Mouse (Mus musculus) hindbrain, embryonic 12.5 days (tissue): Measurements from ENCODE around the gene Acad9. TPM values are rescaled to one million over a fixed set of nuclear protein-coding genes. Genes with fewer than 3 reads are reported as not detected.

Experiments
- ATAC-seq: fragments of 200-750 bp; cut with Nextera tagmentation; 2 replicates; pipeline ENCODE4 v1.8.0; 2017; ENCODE audit warnings: moderate TSS enrichment; ENCODE audit not compliant: low FRiP score
- H3K27ac ChIP-seq: fragments of 300-500 bp; sonication (generic); 2 replicates; pipeline ENCODE4 v1.5.1; 2016; ENCODE audit warnings: mild to moderate bottlenecking
- H3K27me3 ChIP-seq: fragments of 300-500 bp; sonication (generic); 2 replicates; pipeline ENCODE4 v1.6.1; 2016; ENCODE audit warnings: mild to moderate bottlenecking
- H3K36me3 ChIP-seq: fragments of 300-500 bp; sonication (generic); 2 replicates; pipeline ENCODE4 v1.6.1; 2016; ENCODE audit warnings: mild to moderate bottlenecking
- H3K4me1 ChIP-seq: fragments of 300-500 bp; sonication (generic); 2 replicates; pipeline ENCODE4 v1.6.1; 2016
- H3K4me2 ChIP-seq: fragments of 300-500 bp; sonication (generic); replicated peaks from 2 replicates; pipeline ENCODE4 v1.6.1; 2016; ENCODE audit warnings: mild to moderate bottlenecking
- H3K4me3 ChIP-seq: fragments of 300-500 bp; sonication (generic); 2 replicates; pipeline ENCODE4 v1.5.1; 2016; ENCODE audit warnings: mild to moderate bottlenecking
- H3K9ac ChIP-seq: fragments of 300-500 bp; sonication (generic); 2 replicates; pipeline ENCODE4 v1.6.1; 2016; ENCODE audit warnings: mild to moderate bottlenecking, moderate library complexity
- H3K9me3 ChIP-seq: fragments of 300-500 bp; sonication (generic); replicated peaks from 2 replicates; pipeline ENCODE4 v1.6.1; 2016; ENCODE audit warnings: mild to moderate bottlenecking
- WGBS: fragments of 180-500 bp; shearing (Covaris S2); methylation state at CpG from one replicate; pipeline ENCODE4 v1.1.7; 2016; 5-methylcytosine and 5-hydroxymethylcytosine counted together
- polyA plus RNA-seq: library from polyadenylated mRNA; unstranded; fragments of >200 nt; fragmentation: Nextera tagmentation; extraction: Ambion mirVana; gene quantifications from 2 replicates; pipeline ENCODE4 v1.2.1, GENCODE M21; 2016

The Acad9 gene
- polyA plus RNA-seq, 1 experiment from 2014 or later = 91.0 TPM

- ATAC-seq = no peak
- Histone ChIP-seq H3K27ac (no peak overlapping the region), H3K4me1 (peaks cover 14% of the 10 kb centered on the region), H3K4me2 (no peak overlapping the region), H3K4me3 (no peak overlapping the region), H3K36me3 (peaks cover 33% of the 10 kb centered on the region), H3K27me3 (no peaks in the 10 kb centered on the region), H3K9me3 (no peaks in the 10 kb centered on the region), H3K9ac (no peak overlapping the region)
- 96% methylated on average over 4 of the region's 4 CpGs for WGBS
Measured at GRCm38 (mm10) chr3:36070436-36070835, 4.7 kb downstream of the Acad9 start.

DNA sequence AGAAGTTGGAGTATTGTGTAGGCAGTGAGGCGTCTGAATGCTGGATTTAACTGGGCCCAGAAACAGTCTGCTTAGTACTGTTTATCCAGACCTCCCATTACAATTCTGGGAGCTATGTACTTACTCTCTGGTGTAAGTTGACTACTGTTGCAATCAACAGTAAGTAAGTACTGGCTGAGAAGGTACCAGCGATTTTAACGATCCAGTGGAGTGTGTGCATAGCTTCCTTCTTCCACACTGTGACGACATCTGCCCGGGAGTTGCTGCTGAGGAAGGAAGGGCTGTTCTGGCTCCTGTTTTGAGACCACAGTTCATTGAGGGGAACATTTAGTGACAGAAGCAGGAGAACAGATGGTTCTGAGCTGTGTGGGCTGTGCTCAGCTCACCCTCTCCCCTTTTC is 5.3 kb downstream of the Acad9 start:
- ATAC-seq = no peak
- 93% methylated on average over 5 of the region's 5 CpGs for WGBS
- no peaks in the 10 kb centered on the region for H3K27me3 ChIP-seq
- no peaks in the 10 kb centered on the region for H3K9me3 ChIP-seq
- peaks cover 14% of the 10 kb centered on the region for H3K4me1 ChIP-seq
- no peak overlapping the region for H3K9ac ChIP-seq
- no peak overlapping the region for H3K4me2 ChIP-seq
- H3K4me3 ChIP-seq = no peak overlapping the region
- H3K27ac ChIP-seq = no peak overlapping the region
- peaks cover 39% of the 10 kb centered on the region for H3K36me3 ChIP-seq

DNA sequence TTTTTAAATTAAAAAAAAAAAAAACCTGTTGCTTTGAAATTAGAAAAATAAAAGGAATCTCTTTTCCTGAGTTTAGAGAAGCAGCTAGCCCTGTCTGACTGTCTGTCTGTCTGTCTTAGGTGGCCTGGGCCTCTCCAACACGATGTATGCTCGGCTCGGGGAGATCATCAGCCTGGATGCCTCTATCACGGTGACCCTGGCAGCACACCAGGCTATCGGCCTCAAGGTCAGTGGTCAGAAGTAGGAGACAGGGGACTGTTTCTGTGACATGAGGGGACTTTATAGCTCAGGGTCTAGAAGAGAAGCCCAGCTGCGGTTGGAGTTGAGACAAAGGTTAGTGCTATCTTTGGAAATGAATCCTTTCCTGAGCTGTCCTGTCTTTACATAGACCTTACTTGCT is 8.5 kb downstream of the Acad9 start:
- H3K27me3 ChIP-seq = no peaks in the 10 kb centered on the region
- no peak overlapping the region for H3K9ac ChIP-seq
- no peaks in the 10 kb centered on the region for H3K9me3 ChIP-seq
- no peak overlapping the region for H3K4me2 ChIP-seq
- no peak overlapping the region for H3K27ac ChIP-seq
- H3K4me3 ChIP-seq = no peak overlapping the region
- no peaks in the 10 kb centered on the region for H3K4me1 ChIP-seq
- ATAC-seq = no peak
- 90% methylated on average over 6 of the region's 6 CpGs for WGBS
- peaks cover 70% of the 10 kb centered on the region for H3K36me3 ChIP-seq

- H3K27ac ChIP-seq = no peak overlapping the region
- H3K36me3 ChIP-seq = peaks cover 75% of the 10 kb centered on the region
- WGBS = 96% methylated on average over 6 of the region's 6 CpGs
- H3K4me3 ChIP-seq = no peak overlapping the region
- no peak overlapping the region for H3K9ac ChIP-seq
- H3K9me3 ChIP-seq = no peaks in the 10 kb centered on the region
- H3K27me3 ChIP-seq = no peaks in the 10 kb centered on the region
- no peaks in the 10 kb centered on the region for H3K4me1 ChIP-seq
- no peak for ATAC-seq
- H3K4me2 ChIP-seq = no peak overlapping the region
Measured at GRCm38 (mm10) chr3:36075466-36075865, 9.7 kb downstream of the Acad9 start.

GRCm38 (mm10) chr3:36077386-36077785 is 11.6 kb downstream of the Acad9 start:
- Histone ChIP-seq H3K27me3 (no peaks in the 10 kb centered on the region), H3K4me3 (no peak overlapping the region), H3K9ac (no peak overlapping the region), H3K9me3 (no peaks in the 10 kb centered on the region), H3K4me2 (no peak overlapping the region), H3K4me1 (no peaks in the 10 kb centered on the region), H3K36me3 (peaks cover 84% of the 10 kb centered on the region), H3K27ac (no peak overlapping the region)
- WGBS = 93% methylated on average over 3 of the region's 3 CpGs
- ATAC-seq = no peak

GRCm38 (mm10) chr3:36079886-36080285 is 14.1 kb downstream of the Acad9 start:
- Histone ChIP-seq H3K4me2 (no peak overlapping the region), H3K27me3 (no peaks in the 10 kb centered on the region), H3K9ac (no peak overlapping the region), H3K4me1 (no peaks in the 10 kb centered on the region), H3K36me3 (peaks cover 91% of the 10 kb centered on the region), H3K4me3 (no peak overlapping the region), H3K9me3 (no peaks in the 10 kb centered on the region), H3K27ac (no peak overlapping the region)
- 88% methylated on average over 5 of the region's 5 CpGs for WGBS
- no peak for ATAC-seq

DNA sequence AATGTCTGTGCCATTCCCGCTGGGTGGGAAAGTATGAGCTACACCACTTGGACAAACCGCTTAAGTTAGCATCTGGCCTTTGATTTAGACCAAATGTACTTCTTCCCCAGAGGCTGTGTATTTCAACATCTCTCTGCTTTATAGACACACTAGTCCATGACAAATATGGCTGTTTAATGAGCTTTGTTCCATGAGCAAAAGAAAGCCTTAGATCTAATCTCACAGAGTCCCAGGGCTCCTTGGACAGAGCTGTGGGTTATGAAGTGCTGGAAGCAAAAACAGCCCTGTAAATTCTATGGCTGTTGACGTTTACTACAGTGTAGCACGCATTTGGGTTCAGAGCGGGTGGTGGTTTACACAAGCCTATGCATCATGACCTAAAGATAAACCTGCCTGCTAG is 15.0 kb downstream of the Acad9 start:
- WGBS = 96% methylated on average over 5 of the region's 5 CpGs
- H3K4me3 ChIP-seq = no peak overlapping the region

DNA sequence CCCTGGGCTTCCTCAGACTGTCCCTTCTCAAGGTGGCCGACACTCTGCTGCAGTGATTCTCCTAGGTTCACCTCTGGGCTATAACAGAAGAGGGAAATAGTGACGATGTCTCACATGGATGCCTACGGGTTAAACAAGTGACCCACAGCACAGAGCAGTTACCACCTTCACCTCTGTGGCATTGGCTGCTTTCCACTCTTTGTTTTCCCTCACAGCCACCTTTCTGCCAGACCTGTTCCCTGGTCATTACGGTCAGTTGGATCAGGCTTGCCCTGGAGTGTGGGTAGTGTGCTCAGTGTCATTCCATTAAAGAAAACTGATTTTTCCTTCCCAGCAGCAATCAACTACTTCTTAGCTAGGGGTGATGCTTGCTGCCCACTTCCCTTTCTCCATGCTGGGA is 17.1 kb downstream of the Acad9 start:
- Histone ChIP-seq H3K36me3 (peaks cover 92% of the 10 kb centered on the region), H3K4me3 (no peak overlapping the region), H3K4me1 (no peaks in the 10 kb centered on the region), H3K4me2 (no peak overlapping the region), H3K9ac (no peak overlapping the region), H3K27me3 (no peaks in the 10 kb centered on the region), H3K27ac (no peak overlapping the region), H3K9me3 (no peaks in the 10 kb centered on the region)
- ATAC-seq = no peak
- 93% methylated on average over 4 of the region's 4 CpGs for WGBS

More for the DNA sequence above, 15.0 kb downstream of the Acad9 start:
- Histone ChIP-seq H3K4me1 (no peaks in the 10 kb centered on the region), H3K27me3 (no peaks in the 10 kb centered on the region), H3K4me2 (no peak overlapping the region), H3K36me3 (peaks cover 91% of the 10 kb centered on the region), H3K9ac (no peak overlapping the region), H3K27ac (no peak overlapping the region), H3K9me3 (no peaks in the 10 kb centered on the region)
- no peak for ATAC-seq

DNA sequence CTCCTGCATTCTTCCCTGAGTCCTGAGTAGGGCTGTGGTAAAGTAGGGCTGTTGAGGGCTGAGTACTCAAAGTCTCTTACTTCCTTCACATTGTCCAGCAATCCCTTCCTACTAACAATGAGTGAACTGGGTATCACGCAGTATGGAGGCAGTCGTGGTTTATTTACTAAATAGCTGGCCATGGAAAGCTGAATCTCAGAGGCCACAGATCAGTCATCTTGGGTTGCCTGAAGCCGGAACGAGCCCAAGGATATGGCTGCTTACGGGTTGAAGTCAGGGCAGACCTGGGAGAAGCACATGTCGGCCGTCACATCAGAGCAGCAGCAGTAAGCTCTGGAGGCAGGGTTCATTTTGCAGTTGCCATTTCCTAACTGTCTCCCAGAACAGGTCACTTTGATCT is 17.6 kb downstream of the Acad9 start:
- H3K4me3 ChIP-seq = no peak overlapping the region
- ATAC-seq = no peak
- WGBS = 95% methylated on average over 7 of the region's 7 CpGs
- peaks cover 92% of the 10 kb centered on the region for H3K36me3 ChIP-seq
- H3K9ac ChIP-seq = no peak overlapping the region
- no peaks in the 10 kb centered on the region for H3K4me1 ChIP-seq
- no peaks in the 10 kb centered on the region for H3K27me3 ChIP-seq
- no peaks in the 10 kb centered on the region for H3K9me3 ChIP-seq
- H3K27ac ChIP-seq = no peak overlapping the region
- H3K4me2 ChIP-seq = no peak overlapping the region

DNA sequence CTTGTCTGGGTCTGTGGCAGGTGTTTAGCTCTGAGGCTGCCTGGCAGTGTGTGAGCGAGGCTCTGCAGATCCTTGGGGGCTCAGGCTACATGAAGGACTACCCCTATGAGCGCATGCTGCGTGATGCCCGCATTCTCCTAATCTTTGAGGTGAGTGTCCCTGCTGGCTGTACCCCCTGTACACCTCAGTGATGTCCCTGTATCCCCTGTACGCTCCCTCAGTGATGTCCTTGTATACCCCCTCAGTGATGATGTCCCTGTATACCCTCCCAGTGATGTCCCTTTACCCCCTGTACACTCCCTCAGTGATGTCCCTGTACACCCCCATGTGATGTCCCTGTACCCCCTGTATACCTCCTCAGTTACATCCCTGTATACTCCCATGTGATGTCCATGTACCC is 19.6 kb downstream of the Acad9 start:
- 96% methylated on average over 5 of the region's 5 CpGs for WGBS
- no peak for ATAC-seq
- Histone ChIP-seq H3K9me3 (no peaks in the 10 kb centered on the region), H3K27ac (no peak overlapping the region), H3K4me1 (no peaks in the 10 kb centered on the region), H3K4me2 (no peak overlapping the region), H3K4me3 (no peak overlapping the region), H3K27me3 (no peaks in the 10 kb centered on the region), H3K9ac (no peak overlapping the region), H3K36me3 (peaks cover 94% of the 10 kb centered on the region)

- Histone ChIP-seq H3K9ac (no peak overlapping the region), H3K4me1 (no peaks in the 10 kb centered on the region), H3K27ac (no peak overlapping the region), H3K4me3 (no peak overlapping the region), H3K27me3 (no peaks in the 10 kb centered on the region), H3K9me3 (no peaks in the 10 kb centered on the region), H3K4me2 (no peak overlapping the region), H3K36me3 (peaks cover 87% of the 10 kb centered on the region)
- no peak for ATAC-seq
- 93% methylated on average over 9 of the region's 9 CpGs for WGBS
Measured at GRCm38 (mm10) chr3:36087591-36087990, 21.8 kb downstream of the Acad9 start.

DNA sequence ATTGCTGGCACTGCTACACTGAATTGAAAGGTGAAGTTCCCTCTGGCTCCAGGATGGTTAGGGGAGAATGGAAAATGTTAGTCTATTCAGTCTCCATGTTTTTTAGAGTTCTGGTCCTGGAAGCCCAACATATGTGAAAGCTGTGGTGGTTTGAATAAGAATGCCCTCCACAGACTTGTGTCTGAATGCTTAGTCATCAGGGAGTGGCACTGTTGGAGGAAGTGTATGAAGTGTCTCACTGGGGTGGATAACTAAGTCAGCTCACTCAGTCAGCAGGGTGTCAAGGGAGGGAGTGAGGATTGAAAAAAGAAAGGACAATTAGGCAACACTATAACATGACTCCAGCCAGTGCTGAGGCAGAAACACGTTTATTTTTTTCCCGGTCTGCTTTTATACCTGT is 29.6 kb downstream of the Acad9 start:
- H3K36me3 ChIP-seq = peaks cover 17% of the 10 kb centered on the region
- WGBS = 84% methylated on average over 2 of the region's 2 CpGs
- H3K9me3 ChIP-seq = no peaks in the 10 kb centered on the region

DNA sequence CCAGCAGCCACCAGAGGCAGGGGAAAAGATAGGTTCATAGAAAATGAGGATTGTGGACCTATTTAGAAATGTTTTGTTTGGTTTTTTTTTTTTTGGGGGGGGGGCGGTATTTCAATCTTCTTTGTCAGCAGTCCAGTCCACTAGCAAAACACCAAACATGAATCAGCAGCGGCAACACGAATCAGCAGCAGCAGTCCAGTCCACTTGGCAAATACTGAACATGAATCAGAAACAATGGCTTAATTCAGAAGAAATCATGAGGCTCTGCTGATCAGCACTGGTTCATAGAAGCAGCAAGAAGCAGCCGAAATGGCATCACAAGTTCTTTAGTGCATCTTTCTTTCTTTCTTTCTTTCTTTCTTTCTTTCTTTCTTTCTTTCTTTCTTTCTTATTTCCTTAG is 50.3 kb downstream of the Acad9 start:
- 84% methylated on average over 4 of the region's 4 CpGs for WGBS
- ATAC-seq = no peak
- H3K36me3 ChIP-seq = no peaks in the 10 kb centered on the region

More for the DNA sequence above, 29.6 kb downstream of the Acad9 start:
- no peaks in the 10 kb centered on the region for H3K27me3 ChIP-seq
- no peak overlapping the region for H3K4me3 ChIP-seq
- H3K27ac ChIP-seq = no peak overlapping the region
- H3K4me1 ChIP-seq = no peaks in the 10 kb centered on the region
- H3K4me2 ChIP-seq = no peak overlapping the region
- H3K9ac ChIP-seq = no peak overlapping the region
- no peak for ATAC-seq

More for the DNA sequence above, 50.3 kb downstream of the Acad9 start:
- Histone ChIP-seq H3K4me1 (no peaks in the 10 kb centered on the region), H3K9me3 (no peaks in the 10 kb centered on the region), H3K9ac (no peak overlapping the region), H3K4me2 (no peak overlapping the region), H3K4me3 (no peak overlapping the region), H3K27me3 (no peaks in the 10 kb centered on the region), H3K27ac (no peak overlapping the region)
